Mouse (Mus musculus) forebrain, embryonic 16.5 days (tissue): Measurements from ENCODE around the gene Chmp3. TPM values are rescaled to one million over a fixed set of nuclear protein-coding genes. Genes with fewer than 3 reads are reported as not detected.

Experiments
- ATAC-seq: fragments of 200-750 bp; cut with Nextera tagmentation; 2 replicates; pipeline ENCODE4 v1.8.0; 2017; ENCODE audit warnings: mild to moderate bottlenecking, moderate library complexity
- H3K27ac ChIP-seq: fragments of 300-500 bp; sonication (generic); 2 replicates; pipeline ENCODE4 v1.5.1; 2014; ENCODE audit warnings: low read length, control low read depth
- H3K27me3 ChIP-seq: fragments of 300-500 bp; sonication (generic); replicated peaks from 2 replicates; pipeline ENCODE4 v1.6.1; 2014; ENCODE audit warnings: low read length; ENCODE audit not compliant: control insufficient read depth, insufficient read depth
- H3K36me3 ChIP-seq: fragments of 300-500 bp; sonication (generic); 2 replicates; pipeline ENCODE4 v1.6.1; 2014; ENCODE audit not compliant: control insufficient read depth, insufficient read depth
- H3K4me1 ChIP-seq: fragments of 300-500 bp; sonication (generic); replicated peaks from 2 replicates; pipeline ENCODE4 v1.6.1; 2014; ENCODE audit warnings: low read length; ENCODE audit not compliant: control insufficient read depth, insufficient read depth
- H3K4me2 ChIP-seq: fragments of 300-500 bp; sonication (generic); 2 replicates; pipeline ENCODE4 v1.6.1; 2014; ENCODE audit warnings: mild to moderate bottlenecking, low read length, control low read depth
- H3K4me3 ChIP-seq: fragments of 300-500 bp; sonication (generic); replicated peaks from 2 replicates; pipeline ENCODE4 v1.5.1; 2014; ENCODE audit warnings: mild to moderate bottlenecking, low read length, control low read depth
- H3K9ac ChIP-seq: fragments of 300-500 bp; sonication (generic); replicated peaks from 2 replicates; pipeline ENCODE4 v1.6.1; 2014; ENCODE audit warnings: low read depth, low read length, control low read depth
- H3K9me3 ChIP-seq: fragments of 300-500 bp; sonication (generic); 2 replicates; pipeline ENCODE4 v1.6.1; 2016; ENCODE audit warnings: low read length; ENCODE audit not compliant: control insufficient read depth
- WGBS: fragments of 180-500 bp; shearing (Covaris S2); extraction: QIAGEN DNeasy Blood & Tissue Kit; methylation state at CpG from one replicate; pipeline ENCODE4 v1.1.7; 2014; 5-methylcytosine and 5-hydroxymethylcytosine counted together
- polyA plus RNA-seq: library from polyadenylated mRNA; unstranded; fragments of >200 nt; fragmentation: Nextera tagmentation; extraction: Ambion mirVana; gene quantifications from 2 replicates; pipeline ENCODE4 v1.2.1, GENCODE M21; 2015

Gene Chmp3
- 66.8 and 70.1 TPM in 2 replicates for polyA plus RNA-seq

DNA sequence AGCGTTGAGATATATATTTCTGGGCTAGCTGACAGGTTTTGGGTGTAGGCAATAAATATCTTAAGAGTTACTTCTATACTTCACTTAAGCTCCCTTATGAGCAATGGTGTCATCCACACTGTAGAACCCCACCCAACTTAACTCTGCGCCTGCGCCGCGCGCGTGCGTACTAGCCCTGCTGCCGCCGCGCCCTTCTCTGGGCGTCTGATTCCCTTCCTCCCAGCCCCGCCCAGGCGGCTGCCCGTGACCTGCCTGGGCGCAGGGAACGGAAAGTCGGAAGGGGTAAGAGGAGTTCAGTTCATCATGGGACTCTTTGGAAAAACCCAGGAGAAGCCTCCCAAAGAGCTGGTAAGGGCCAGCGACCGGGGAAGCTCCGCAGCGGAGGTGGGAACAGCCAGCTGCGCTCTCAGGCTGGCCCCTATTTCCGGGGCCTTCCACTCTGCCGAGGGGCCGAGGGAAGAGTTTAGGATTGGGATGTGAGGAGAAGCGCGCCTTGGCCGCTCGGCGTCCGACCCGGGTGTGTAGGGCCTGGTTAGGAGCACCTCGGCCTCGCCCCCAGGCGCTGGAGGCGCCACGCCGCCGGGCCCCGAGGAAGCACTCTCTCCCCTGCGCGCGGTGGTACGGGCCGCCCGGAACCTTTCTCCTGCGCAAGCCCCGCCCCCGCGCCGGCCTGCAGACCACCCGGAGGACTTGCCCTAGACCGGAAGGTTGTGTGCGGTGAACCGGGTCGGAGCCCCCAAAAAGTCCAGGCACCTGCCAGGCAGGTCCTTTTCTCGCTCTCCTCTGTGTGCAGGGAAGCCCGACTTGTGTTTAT, at the start of gene Chmp3:
Chmp3 (plus strand) TSS at position 112 of the 814 bp plus-strand sequence.
- Histone ChIP-seq H3K27me3 (no peaks in the 10 kb centered on the region), H3K36me3 (peaks cover 3% of the 10 kb centered on the region; the same call in 1 of the 2 replicates), H3K27ac (peak within 1 kb of the TSS; percentile 96), H3K4me2 (peak within 1 kb of the TSS; percentile 63), H3K4me1 (peaks cover 7% of the 10 kb centered on the region), H3K9me3 (no peaks in the 10 kb centered on the region), H3K9ac (peak within 1 kb of the TSS; percentile 94), H3K4me3 (peak within 1 kb of the TSS; percentile 94)
- ATAC-seq, result peak; percentile 99
- WGBS, result under 1% methylated on average over 59 of the region's 59 CpGs

DNA sequence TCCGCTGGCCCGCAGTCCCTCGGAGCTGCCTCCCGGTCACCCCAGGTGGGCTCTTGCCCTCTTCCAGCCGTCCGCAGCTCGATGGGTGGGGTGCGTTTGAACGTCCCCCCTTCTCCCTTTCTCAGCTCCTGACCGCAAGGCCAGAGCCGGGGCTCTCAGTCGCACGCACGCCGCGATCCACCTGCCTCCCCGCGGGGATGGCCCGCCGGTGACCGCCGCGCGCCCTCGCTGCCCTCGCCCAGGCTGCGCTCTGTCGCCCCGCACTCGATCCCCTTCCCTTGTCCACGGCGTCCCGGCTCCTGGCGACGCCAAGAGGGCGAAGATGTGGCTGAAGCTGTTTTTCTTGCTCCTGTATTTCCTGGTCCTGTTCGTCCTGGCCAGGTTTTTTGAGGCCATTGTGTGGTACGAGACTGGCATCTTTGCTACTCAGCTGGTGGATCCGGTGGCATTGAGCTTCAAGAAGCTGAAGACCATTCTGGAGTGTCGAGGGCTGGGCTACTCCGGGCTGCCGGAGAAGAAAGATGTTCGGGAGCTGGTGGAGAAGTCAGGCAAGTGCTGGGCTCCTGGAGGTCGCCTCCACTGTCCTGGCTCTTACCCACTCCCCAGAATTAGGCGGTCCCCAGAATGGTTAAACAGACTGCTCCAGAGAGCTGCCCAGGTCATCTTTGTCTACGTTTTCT, 49.1 kb upstream of the Chmp3 start:
- peak overlapping the region; percentile 99 for H3K27ac ChIP-seq
- no peaks in the 10 kb centered on the region for H3K9me3 ChIP-seq
- H3K36me3 ChIP-seq, result no peaks in the 10 kb centered on the region
- H3K27me3 ChIP-seq, result no peaks in the 10 kb centered on the region
- whole genome bisulfite sequencing, result under 1% methylated on average over 40 of the region's 46 CpGs
- H3K4me2 ChIP-seq, result peak overlapping the region; percentile 68
- H3K4me3 ChIP-seq, result peak overlapping the region; percentile 95
- ATAC-seq, result peak; percentile 24
- peaks cover 13% of the 10 kb centered on the region for H3K4me1 ChIP-seq
- H3K9ac ChIP-seq, result peak overlapping the region; percentile 100

- H3K27ac ChIP-seq, result no peak overlapping the region
- no peaks in the 10 kb centered on the region for H3K9me3 ChIP-seq
- no peak for ATAC-seq
- WGBS, result 93% methylated on average over 3 of the region's 3 CpGs
- no peak overlapping the region for H3K4me3 ChIP-seq
- H3K27me3 ChIP-seq, result no peaks in the 10 kb centered on the region
- peaks cover 10% of the 10 kb centered on the region; the same call in 1 of the 2 replicates for H3K36me3 ChIP-seq
- H3K9ac ChIP-seq, result no peak overlapping the region
- no peak overlapping the region for H3K4me2 ChIP-seq
- peaks cover 11% of the 10 kb centered on the region for H3K4me1 ChIP-seq
Measured at GRCm38 (mm10) chr6:71500575-71500974, 43.0 kb upstream of the Chmp3 start.

DNA sequence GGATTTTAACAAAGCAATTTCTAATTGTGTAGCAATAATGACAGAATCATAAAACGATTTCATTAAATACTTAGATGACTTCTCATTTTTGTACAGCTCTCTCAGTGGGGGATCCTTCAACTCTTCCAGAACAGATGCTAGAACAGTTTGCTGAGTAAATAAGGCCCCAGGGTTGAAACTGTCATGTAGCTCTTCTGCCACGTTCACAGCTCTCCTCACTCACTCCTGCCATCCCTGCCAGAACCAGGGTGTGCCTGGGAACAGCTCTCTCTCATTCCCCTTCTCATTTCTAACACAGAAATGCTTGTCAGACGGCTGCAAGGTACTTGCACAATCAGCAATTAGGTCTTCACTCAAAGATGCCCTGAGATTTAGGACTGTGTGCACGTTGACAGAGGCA, 40.6 kb upstream of the Chmp3 start:
- H3K9ac ChIP-seq, result no peak overlapping the region
- H3K4me1 ChIP-seq, result 0 out of 2 replicates have a peak, but pooled peaks cover 2% of the 10 kb centered on the region
- 41% methylated on average over 4 of the region's 4 CpGs for WGBS
- H3K9me3 ChIP-seq, result no peaks in the 10 kb centered on the region
- peaks cover 14% of the 10 kb centered on the region for H3K36me3 ChIP-seq
- no peak overlapping the region for H3K27ac ChIP-seq
- no peak overlapping the region for H3K4me2 ChIP-seq
- H3K4me3 ChIP-seq, result no peak overlapping the region
- peak; percentile 18; the same call in 1 of the 2 replicates for ATAC-seq
- no peaks in the 10 kb centered on the region for H3K27me3 ChIP-seq

- 0 out of 2 replicates have a peak, but pooled peaks cover 2% of the 10 kb centered on the region for H3K4me1 ChIP-seq
- peaks cover 16% of the 10 kb centered on the region for H3K36me3 ChIP-seq
- H3K9ac ChIP-seq, result no peak overlapping the region
- H3K27me3 ChIP-seq, result no peaks in the 10 kb centered on the region
- H3K27ac ChIP-seq, result no peak overlapping the region
- no peak overlapping the region for H3K4me3 ChIP-seq
- no peak for ATAC-seq
- H3K9me3 ChIP-seq, result no peaks in the 10 kb centered on the region
- H3K4me2 ChIP-seq, result no peak overlapping the region
Measured at GRCm38 (mm10) chr6:71503670-71504069, 39.9 kb upstream of the Chmp3 start.

DNA sequence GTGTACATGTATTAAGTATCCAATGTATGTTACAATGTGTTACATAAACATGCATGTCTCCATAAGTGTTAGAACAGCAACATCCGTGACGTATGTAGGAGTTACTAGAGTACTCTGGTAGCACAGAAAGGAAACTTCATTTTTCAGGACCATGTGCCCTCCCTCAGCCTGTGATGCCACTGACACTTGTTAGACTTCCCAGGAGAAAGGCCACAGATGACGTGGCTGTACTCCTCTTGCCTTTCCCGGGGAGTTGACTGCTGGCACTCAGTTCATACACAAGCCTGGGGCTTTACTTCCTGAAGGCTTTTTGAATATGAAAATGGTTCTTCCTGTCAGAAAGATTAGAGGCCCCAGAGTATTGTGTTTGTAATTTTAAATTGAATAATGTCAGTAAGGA, 39.5 kb upstream of the Chmp3 start:
- Histone ChIP-seq H3K9ac (no peak overlapping the region), H3K36me3 (peaks cover 19% of the 10 kb centered on the region), H3K4me2 (no peak overlapping the region), H3K9me3 (no peaks in the 10 kb centered on the region), H3K4me3 (no peak overlapping the region), H3K4me1 (0 out of 2 replicates have a peak, but pooled peaks cover 2% of the 10 kb centered on the region), H3K27ac (no peak overlapping the region), H3K27me3 (no peaks in the 10 kb centered on the region)
- no peak for ATAC-seq
- WGBS, result 87% methylated on average over 4 of the region's 4 CpGs

GRCm38 (mm10) chr6:71505671-71506070, 37.9 kb upstream of the Chmp3 start:
- Histone ChIP-seq H3K4me1 (0 out of 2 replicates have a peak, but pooled peaks cover 2% of the 10 kb centered on the region), H3K27ac (no peak overlapping the region), H3K27me3 (no peaks in the 10 kb centered on the region), H3K4me2 (no peak overlapping the region), H3K9ac (no peak overlapping the region), H3K9me3 (no peaks in the 10 kb centered on the region), H3K36me3 (peaks cover 24% of the 10 kb centered on the region), H3K4me3 (no peak overlapping the region)
- ATAC-seq, result no peak
- 89% methylated on average over 2 of the region's 2 CpGs for WGBS

- ATAC-seq, result no peak
- 88% methylated on average over 4 of the region's 4 CpGs for WGBS
Measured at GRCm38 (mm10) chr6:71519476-71519875, 24.1 kb upstream of the Chmp3 start.

DNA sequence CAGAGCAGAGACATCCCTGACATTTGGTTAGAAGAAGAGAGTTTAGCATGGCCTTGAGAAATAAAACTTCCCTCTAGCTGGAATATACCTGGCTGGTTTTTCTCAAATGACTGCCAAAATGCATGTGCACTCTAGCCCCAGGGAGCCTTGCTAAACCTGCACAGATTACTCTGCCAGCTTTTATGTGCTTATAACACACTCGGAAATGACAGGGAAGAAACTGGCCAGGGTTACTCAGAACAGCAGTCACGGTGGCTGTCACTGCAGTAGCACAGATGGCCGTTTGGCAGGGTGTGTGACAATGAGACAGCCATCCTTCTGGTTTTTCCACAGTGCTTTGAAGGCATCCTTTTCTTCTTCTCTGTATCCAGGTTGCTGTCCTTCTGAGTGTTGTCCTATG, 18.0 kb upstream of the Chmp3 start:
- ATAC-seq, result peak; percentile 87
- H3K9ac ChIP-seq, result no peak overlapping the region
- H3K4me3 ChIP-seq, result no peak overlapping the region
- H3K27ac ChIP-seq, result peak overlapping the region; percentile 43; the same call in 1 of the 2 replicates
- no peaks in the 10 kb centered on the region for H3K36me3 ChIP-seq
- no peaks in the 10 kb centered on the region for H3K9me3 ChIP-seq
- no peaks in the 10 kb centered on the region for H3K27me3 ChIP-seq
- peaks cover 3% of the 10 kb centered on the region; the same call in 1 of the 2 replicates for H3K4me1 ChIP-seq
- no peak overlapping the region for H3K4me2 ChIP-seq
- WGBS, result 35% methylated on average over 3 of the region's 3 CpGs

More at GRCm38 (mm10) chr6:71519476-71519875, 24.1 kb upstream of the Chmp3 start:
- H3K9me3 ChIP-seq, result no peaks in the 10 kb centered on the region
- H3K4me3 ChIP-seq, result no peak overlapping the region
- no peak overlapping the region for H3K9ac ChIP-seq
- no peaks in the 10 kb centered on the region for H3K36me3 ChIP-seq
- no peaks in the 10 kb centered on the region for H3K27me3 ChIP-seq
- no peaks in the 10 kb centered on the region for H3K4me1 ChIP-seq
- H3K27ac ChIP-seq, result no peak overlapping the region
- H3K4me2 ChIP-seq, result no peak overlapping the region
